Mouse (Mus musculus) thymus, postnatal 25 days (tissue): ENCODE results near the gene Tmprss7.
A peak's percentile ranks its signal among the peaks of the same experiment; 100 is the strongest.

Source experiments
- DNase-seq: peaks from one replicate; pipeline ENCODE4 v3.0.0; 2022

Tmprss7 gene

DNA sequence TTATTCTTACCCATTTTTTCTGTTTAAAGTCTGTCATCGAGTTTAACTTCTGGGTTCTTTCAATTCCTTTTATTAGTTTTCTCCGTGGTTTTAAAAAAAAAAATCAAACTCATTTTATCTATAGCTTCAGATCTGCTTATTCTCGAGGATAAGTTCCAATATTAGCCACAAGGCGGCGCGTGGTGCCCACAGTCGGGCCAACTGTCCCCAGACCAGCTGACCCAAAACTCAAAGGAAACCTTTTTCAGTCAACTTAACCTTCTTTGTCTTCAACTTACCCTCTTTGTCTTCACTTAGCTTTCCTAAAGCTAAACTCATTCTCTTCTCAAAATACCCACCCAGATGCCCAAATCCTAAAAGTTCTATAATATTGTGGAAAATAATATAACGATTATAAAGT, 8.6 kb downstream of the Tmprss7 start:
- peak; percentile 11 for DNase-seq

GRCm38 (mm10) chr16:45676462-45676861, 17.0 kb downstream of the Tmprss7 start:
- no peak for DNase-seq

DNA sequence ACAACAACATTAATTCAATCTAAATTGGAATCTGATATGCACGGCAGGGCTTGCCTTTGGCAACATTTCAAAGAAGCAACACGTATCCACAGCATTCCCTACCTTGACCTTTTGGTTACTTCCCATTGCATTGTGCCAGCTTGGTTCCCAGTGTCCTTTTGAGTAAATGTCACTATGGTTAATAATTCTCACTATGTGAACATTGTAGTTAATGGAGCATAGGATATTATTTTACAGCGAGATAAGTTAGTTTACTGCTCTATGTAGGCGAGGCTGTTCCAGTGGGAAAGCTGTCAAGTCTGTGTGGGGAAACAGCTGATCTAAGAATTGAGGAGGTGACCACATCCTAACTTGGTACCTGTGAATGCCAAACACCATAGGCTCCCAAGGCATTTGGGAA, 23.5 kb downstream of the Tmprss7 start:
- no peak for DNase-seq

DNA sequence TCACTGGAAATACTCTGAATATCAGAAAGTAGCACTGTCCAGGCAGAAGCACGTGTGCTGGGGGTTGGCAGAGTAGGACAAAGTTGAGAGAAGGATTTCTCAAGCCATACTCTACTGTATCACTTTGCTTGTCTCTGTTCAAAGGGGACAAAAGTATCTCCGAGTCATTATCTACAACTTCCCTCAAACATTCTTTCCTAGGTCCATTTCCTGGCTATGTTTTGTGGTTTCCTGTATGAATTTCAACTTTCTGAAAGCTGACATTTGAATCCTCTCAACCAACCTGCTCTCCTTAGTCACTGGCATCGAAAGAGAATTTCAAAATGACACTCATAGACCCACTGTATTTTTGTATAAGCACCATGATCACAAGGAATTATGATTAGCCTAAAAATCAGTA, 25.3 kb downstream of the Tmprss7 start:
- no peak for DNase-seq

- peak; percentile 8 for DNase-seq
These were observed 27.3 kb downstream of the Tmprss7 start for GRCm38 (mm10) chr16:45666136-45666535.

GRCm38 (mm10) chr16:45662381-45662780, 31.1 kb downstream of the Tmprss7 start:
- no peak for DNase-seq

DNA sequence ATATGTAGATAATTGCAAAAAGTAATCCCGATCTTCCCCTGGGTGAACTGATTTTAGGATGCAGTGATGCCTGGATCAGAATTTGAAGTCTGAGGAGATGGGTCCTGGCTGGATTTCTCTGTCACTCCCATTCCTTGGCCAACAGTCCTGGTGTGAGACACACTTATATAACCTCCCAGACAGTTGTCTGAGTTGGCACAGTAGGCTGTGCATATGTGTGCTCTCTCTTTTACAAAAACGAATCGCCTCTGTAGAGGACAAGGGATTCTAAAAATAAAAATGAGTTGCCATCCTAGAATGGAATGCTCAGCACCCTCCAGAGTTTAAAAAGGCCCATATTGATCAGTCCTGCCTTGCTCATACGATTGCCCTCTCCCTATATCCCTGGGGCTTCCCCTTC, 33.9 kb downstream of the Tmprss7 start:
- no peak for DNase-seq

- DNase-seq = no peak
These were observed 35.2 kb downstream of the Tmprss7 start for GRCm38 (mm10) chr16:45658248-45658647.

DNA sequence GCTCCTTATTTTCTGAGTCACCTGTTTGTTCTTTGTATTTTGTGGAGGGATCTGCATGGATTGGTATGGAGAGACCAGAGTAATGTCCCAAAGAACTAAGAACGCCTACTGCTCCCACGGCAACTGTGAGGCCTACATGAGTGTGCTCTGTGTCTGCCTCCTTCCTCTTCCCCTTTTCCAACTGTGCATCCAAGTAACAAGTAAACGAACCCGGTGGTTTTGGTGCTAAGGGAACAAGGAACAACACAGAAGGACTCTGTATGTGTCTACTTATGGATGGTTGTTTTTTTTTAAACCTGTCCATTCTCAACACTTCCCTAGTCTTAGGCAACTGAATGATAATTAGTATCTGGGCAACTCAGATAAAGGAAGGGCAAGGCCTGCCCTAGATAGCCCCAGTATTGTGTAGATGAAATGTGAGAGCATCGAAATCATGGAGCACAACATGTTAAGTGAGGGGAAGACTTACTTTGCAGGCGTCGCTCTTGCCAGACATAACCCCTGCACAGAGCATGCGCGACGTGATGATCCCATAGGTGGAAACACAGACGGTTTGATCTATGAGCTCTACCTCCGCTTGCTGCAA, 35.8 kb downstream of the Tmprss7 start:
- DNase-seq = no peak

- DNase-seq = no peak
These were observed 39.0 kb downstream of the Tmprss7 start for GRCm38 (mm10) chr16:45654465-45654864.

GRCm38 (mm10) chr16:45653934-45654332, 39.5 kb downstream of the Tmprss7 start, which contains the start of gene BC016579:
Gene BC016579, minus strand, starts transcription at chr16:45654068.
- peak; percentile 16 for DNase-seq

- DNase-seq = no peak
These were observed 40.2 kb downstream of the Tmprss7 start for GRCm38 (mm10) chr16:45653009-45653933.

GRCm38 (mm10) chr16:45651497-45651896, 42.0 kb downstream of the Tmprss7 start:
- no peak for DNase-seq

- DNase-seq = no peak
These were observed 49.1 kb downstream of the Tmprss7 start for GRCm38 (mm10) chr16:45644380-45644779.

DNA sequence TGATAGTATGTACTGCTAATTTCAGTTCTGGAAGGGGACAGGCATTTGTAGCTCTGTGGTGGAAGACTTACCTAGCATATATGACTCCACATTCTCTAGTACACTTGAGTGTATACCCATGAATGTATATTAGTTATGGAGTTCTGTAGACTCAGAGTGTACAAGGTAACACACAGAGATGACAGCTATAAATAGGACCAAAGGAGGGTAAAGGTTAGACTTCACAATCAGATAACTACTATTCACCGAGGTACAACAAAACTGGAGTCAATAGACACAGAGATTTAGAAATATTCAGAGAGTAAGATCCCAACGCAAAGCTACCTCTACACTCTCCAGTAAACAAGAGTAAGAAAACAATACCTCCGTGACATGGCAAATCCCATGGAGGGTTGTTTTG, 49.5 kb downstream of the Tmprss7 start:
- no peak for DNase-seq

- no peak for DNase-seq
These were observed 52.2 kb downstream of the Tmprss7 start for GRCm38 (mm10) chr16:45641301-45641700.

DNA sequence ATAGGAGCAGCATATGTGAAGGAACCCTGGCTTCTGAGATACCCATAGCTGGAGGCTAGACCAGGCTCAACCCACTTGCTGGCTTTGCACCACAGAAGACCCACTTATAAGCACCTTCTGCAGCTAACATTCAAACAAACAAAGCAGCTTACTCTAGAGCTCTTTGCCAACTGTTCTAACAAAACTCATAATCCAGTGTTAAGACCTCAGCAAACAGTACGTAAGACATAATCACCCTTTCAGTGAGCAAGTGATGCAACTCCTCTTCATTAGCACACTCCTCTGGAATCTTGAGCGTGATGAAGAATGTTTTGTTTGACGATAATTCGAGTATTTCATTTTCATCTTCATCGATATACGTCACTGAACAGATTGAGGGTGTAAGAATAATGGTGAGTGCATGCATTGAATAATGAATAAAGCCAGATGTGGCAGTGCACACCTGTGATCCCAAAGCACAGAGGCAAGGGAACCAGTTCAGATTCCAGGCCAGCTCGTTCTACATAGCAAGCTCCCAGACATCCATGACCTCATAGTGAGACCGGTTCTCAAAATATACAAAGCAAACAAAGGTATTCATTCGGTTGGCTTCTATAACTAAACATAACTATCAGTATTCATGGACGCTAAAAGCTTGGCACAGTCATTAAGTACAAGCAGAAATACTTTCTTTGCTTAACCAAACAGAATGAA, 53.2 kb downstream of the Tmprss7 start:
- DNase-seq = no peak

DNA sequence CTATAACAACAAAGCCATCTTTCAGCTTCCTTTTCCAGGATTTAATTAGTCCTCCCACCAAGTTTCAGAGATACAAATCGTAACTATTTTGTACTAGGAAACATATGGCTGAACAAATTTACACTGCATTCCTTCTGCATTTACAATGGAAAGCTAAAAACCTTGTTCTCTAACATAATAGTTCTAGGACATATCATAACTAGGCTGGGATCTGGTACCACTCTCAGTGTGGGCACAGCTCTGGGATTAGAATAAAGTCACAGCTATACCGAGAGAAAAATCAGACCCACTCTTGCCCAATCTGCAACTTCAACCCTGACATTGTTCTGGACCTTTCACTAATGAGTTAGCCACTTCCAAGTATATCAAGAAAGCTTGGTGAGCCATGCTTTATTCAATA, 57.6 kb downstream of the Tmprss7 start:
- DNase-seq = no peak

GRCm38 (mm10) chr16:45632420-45632819, 61.0 kb downstream of the Tmprss7 start:
- DNase-seq = no peak

- peak; percentile 63 for DNase-seq
These were observed 63.0 kb downstream of the Tmprss7 start for GRCm38 (mm10) chr16:45630347-45630960.

GRCm38 (mm10) chr16:45629497-45630105, 63.9 kb downstream of the Tmprss7 start:
- no peak for DNase-seq

- no peak for DNase-seq
These were observed 68.1 kb downstream of the Tmprss7 start for GRCm38 (mm10) chr16:45625342-45625741.

DNA sequence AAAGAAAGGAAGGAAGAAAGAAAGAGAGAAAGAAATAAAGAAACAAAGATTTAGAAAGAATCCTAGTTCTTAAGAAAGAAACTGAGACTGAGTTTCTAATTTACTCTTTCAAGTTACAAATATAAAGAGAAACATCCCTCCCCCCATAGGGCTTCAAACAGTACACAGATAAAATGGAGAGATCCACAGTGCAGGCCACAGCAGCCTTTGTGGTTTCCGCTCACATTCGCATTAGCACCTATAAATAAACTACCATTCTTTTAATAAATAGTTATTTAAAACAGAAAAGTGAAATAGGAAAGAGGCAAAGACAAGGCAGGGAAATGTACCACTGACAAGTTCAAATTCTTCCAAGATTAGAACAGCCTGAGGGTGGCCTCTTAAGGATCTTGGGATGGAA, 68.7 kb downstream of the Tmprss7 start:
- DNase-seq = no peak
